Mouse (Mus musculus): Measurements from ENCODE around the gene Rnase2b. TPM values are rescaled to one million over a fixed set of nuclear protein-coding genes. Genes with fewer than 3 reads are reported as not detected.

Gene Rnase2b
- polyA plus RNA-seq, 1 experiment, result not detected

- no peak overlapping the region for H3K4me3 ChIP-seq (ENCODE audit: insufficient read depth, poor library complexity, severe bottlenecking)
- peaks cover 8% of the 10 kb centered on the region for H3K27me3 ChIP-seq (ENCODE audit: control insufficient read depth, insufficient read depth, insufficient read length)
- H3K79me2 ChIP-seq (ENCODE audit: control insufficient read depth, insufficient read depth), result no peaks in the 10 kb centered on the region
- TF ChIP-seq USF1 (IDR thresholded peaks at IDR 0.05; ENCODE audit: low read depth) (no peak), CTCF (IDR thresholded peaks at IDR 0.05; ENCODE audit: control insufficient read depth, insufficient read depth, insufficient read length) (no peak), MYOG (IDR thresholded peaks at IDR 0.05; ENCODE audit: control insufficient read depth, extremely low read depth, insufficient read length) (no peak), FOSL1 (IDR thresholded peaks at IDR 0.05; ENCODE audit: insufficient read depth, low read length, poor library complexity, severe bottlenecking) (no peak), MYOD1 (IDR thresholded peaks at IDR 0.05; ENCODE audit: control insufficient read depth, insufficient read length, low read depth) (no peak), CEBPB (IDR thresholded peaks at IDR 0.05; ENCODE audit: low read depth) (no peak), MAX (IDR thresholded peaks at IDR 0.05) (no peak)
- no peaks in the 10 kb centered on the region for H3K79me3 ChIP-seq (ENCODE audit: low read depth)
- H3ac ChIP-seq (ENCODE audit: control insufficient read depth, insufficient read length, low read depth), result no peak overlapping the region
- H3K36me3 ChIP-seq (ENCODE audit: control insufficient read depth, insufficient read depth), result no peaks in the 10 kb centered on the region
Measured at GRCm38 (mm10) chr14:51128775-51129623, 33.1 kb upstream of the Rnase2b start.

GRCm38 (mm10) chr14:51129624-51129975, 32.5 kb upstream of the Rnase2b start:
- H3ac ChIP-seq (ENCODE audit: control insufficient read depth, insufficient read length, low read depth), result no peak overlapping the region
- TF ChIP-seq CEBPB (IDR thresholded peaks at IDR 0.05; ENCODE audit: low read depth) (no peak), MYOG (IDR thresholded peaks at IDR 0.05; ENCODE audit: control insufficient read depth, extremely low read depth, insufficient read length) (no peak), USF1 (IDR thresholded peaks at IDR 0.05; ENCODE audit: low read depth) (no peak), MAX (IDR thresholded peaks at IDR 0.05) (no peak), MYOD1 (IDR thresholded peaks at IDR 0.05; ENCODE audit: control insufficient read depth, insufficient read length, low read depth) (no peak), FOSL1 (IDR thresholded peaks at IDR 0.05; ENCODE audit: insufficient read depth, low read length, poor library complexity, severe bottlenecking) (no peak), CTCF (IDR thresholded peaks at IDR 0.05; ENCODE audit: control insufficient read depth, insufficient read depth, insufficient read length) (no peak)
- H3K79me2 ChIP-seq (ENCODE audit: control insufficient read depth, insufficient read depth), result no peaks in the 10 kb centered on the region
- peaks cover 5% of the 10 kb centered on the region for H3K27me3 ChIP-seq (ENCODE audit: control insufficient read depth, insufficient read depth, insufficient read length)
- H3K4me3 ChIP-seq (ENCODE audit: insufficient read depth, poor library complexity, severe bottlenecking), result no peak overlapping the region
- H3K79me3 ChIP-seq (ENCODE audit: low read depth), result no peaks in the 10 kb centered on the region
- no peaks in the 10 kb centered on the region for H3K36me3 ChIP-seq (ENCODE audit: control insufficient read depth, insufficient read depth)

- Histone ChIP-seq H3K79me3 (ENCODE audit: low read depth) (no peaks in the 10 kb centered on the region), H3ac (ENCODE audit: control insufficient read depth, insufficient read length, low read depth) (no peak overlapping the region), H3K4me3 (ENCODE audit: insufficient read depth, poor library complexity, severe bottlenecking) (no peak overlapping the region), H3K36me3 (ENCODE audit: control insufficient read depth, insufficient read depth) (no peaks in the 10 kb centered on the region), H3K79me2 (ENCODE audit: control insufficient read depth, insufficient read depth) (no peaks in the 10 kb centered on the region), H3K27me3 (ENCODE audit: control insufficient read depth, insufficient read depth, insufficient read length) (peaks cover 5% of the 10 kb centered on the region)
- TF ChIP-seq CTCF (IDR thresholded peaks at IDR 0.05; ENCODE audit: control insufficient read depth, insufficient read depth, insufficient read length) (no peak), MAX (IDR thresholded peaks at IDR 0.05) (no peak), MYOD1 (IDR thresholded peaks at IDR 0.05; ENCODE audit: control insufficient read depth, insufficient read length, low read depth) (no peak), CEBPB (IDR thresholded peaks at IDR 0.05; ENCODE audit: low read depth) (no peak), FOSL1 (IDR thresholded peaks at IDR 0.05; ENCODE audit: insufficient read depth, low read length, poor library complexity, severe bottlenecking) (no peak), USF1 (IDR thresholded peaks at IDR 0.05; ENCODE audit: low read depth) (no peak), MYOG (IDR thresholded peaks at IDR 0.05; ENCODE audit: control insufficient read depth, extremely low read depth, insufficient read length) (no peak)
Measured at GRCm38 (mm10) chr14:51130315-51130940, 31.6 kb upstream of the Rnase2b start.

GRCm38 (mm10) chr14:51131086-51131815, 30.8 kb upstream of the Rnase2b start:
- no peak for TF ChIP-seq FOSL1 (IDR thresholded peaks at IDR 0.05; ENCODE audit: insufficient read depth, low read length, poor library complexity, severe bottlenecking)
- TF ChIP-seq CTCF (IDR thresholded peaks at IDR 0.05; ENCODE audit: control insufficient read depth, insufficient read depth, insufficient read length), result no peak
- TF ChIP-seq MYOG (IDR thresholded peaks at IDR 0.05; ENCODE audit: control insufficient read depth, extremely low read depth, insufficient read length), result no peak
- no peak for TF ChIP-seq USF1 (IDR thresholded peaks at IDR 0.05; ENCODE audit: low read depth)
- no peak for TF ChIP-seq MYOD1 (IDR thresholded peaks at IDR 0.05; ENCODE audit: control insufficient read depth, insufficient read length, low read depth)
- no peak for TF ChIP-seq CEBPB (IDR thresholded peaks at IDR 0.05; ENCODE audit: low read depth)
- TF ChIP-seq MAX (IDR thresholded peaks at IDR 0.05), result no peak
- no peaks in the 10 kb centered on the region for H3K79me2 ChIP-seq (ENCODE audit: control insufficient read depth, insufficient read depth)
- no peaks in the 10 kb centered on the region for H3K79me3 ChIP-seq (ENCODE audit: low read depth)
- peaks cover 5% of the 10 kb centered on the region for H3K27me3 ChIP-seq (ENCODE audit: control insufficient read depth, insufficient read depth, insufficient read length)
- H3ac ChIP-seq (ENCODE audit: control insufficient read depth, insufficient read length, low read depth), result no peak overlapping the region
- no peak overlapping the region for H3K4me3 ChIP-seq (ENCODE audit: insufficient read depth, poor library complexity, severe bottlenecking)
- H3K36me3 ChIP-seq (ENCODE audit: control insufficient read depth, insufficient read depth), result no peaks in the 10 kb centered on the region

- no peak overlapping the region for H3ac ChIP-seq (ENCODE audit: control insufficient read depth, insufficient read length, low read depth)
- H3K79me3 ChIP-seq (ENCODE audit: low read depth), result no peaks in the 10 kb centered on the region
- no peaks in the 10 kb centered on the region for H3K36me3 ChIP-seq (ENCODE audit: control insufficient read depth, insufficient read depth)
- no peaks in the 10 kb centered on the region for H3K79me2 ChIP-seq (ENCODE audit: control insufficient read depth, insufficient read depth)
- TF ChIP-seq CTCF (IDR thresholded peaks at IDR 0.05; ENCODE audit: control insufficient read depth, insufficient read depth, insufficient read length) (no peak), MYOD1 (IDR thresholded peaks at IDR 0.05; ENCODE audit: control insufficient read depth, insufficient read length, low read depth) (no peak), USF1 (IDR thresholded peaks at IDR 0.05; ENCODE audit: low read depth) (no peak), FOSL1 (IDR thresholded peaks at IDR 0.05; ENCODE audit: insufficient read depth, low read length, poor library complexity, severe bottlenecking) (no peak), MAX (IDR thresholded peaks at IDR 0.05) (no peak), MYOG (IDR thresholded peaks at IDR 0.05; ENCODE audit: control insufficient read depth, extremely low read depth, insufficient read length) (no peak), CEBPB (IDR thresholded peaks at IDR 0.05; ENCODE audit: low read depth) (no peak)
- H3K27me3 ChIP-seq (ENCODE audit: control insufficient read depth, insufficient read depth, insufficient read length), result peaks cover 5% of the 10 kb centered on the region
- no peak overlapping the region for H3K4me3 ChIP-seq (ENCODE audit: insufficient read depth, poor library complexity, severe bottlenecking)
Measured at GRCm38 (mm10) chr14:51132372-51132771, 29.7 kb upstream of the Rnase2b start.
